Mouse (Mus musculus): ENCODE measurements around the gene Zfp335. TPM values are rescaled to one million over a fixed set of nuclear protein-coding genes. Genes with fewer than 3 reads are reported as not detected.
"Not testable (repeated sequence)": the region's sequence is repeated elsewhere in the genome, so short reads cannot be mapped to it uniquely, and the experiment has no call there.

Zfp335 gene
- polyA plus RNA-seq, 1 experiment from 2014 or later, result 7.6 TPM

GRCm38 (mm10) chr2:164867566-164867965, 44.0 kb downstream of the Zfp335 start:
- Histone ChIP-seq H3K4me1 (replicated peaks; ENCODE audit: insufficient read depth, low read length) (no peaks in the 10 kb centered on the region), H3K4me2 (ENCODE audit: low read length) (no peak overlapping the region), H3K27ac (peak overlapping the region; percentile 71), H3K4me3 (replicated peaks; ENCODE audit: low read depth, low read length) (no peak overlapping the region), H3K27me3 (ENCODE audit: insufficient read depth, low read length) (no peaks in the 10 kb centered on the region), H3K9me3 (replicated peaks; ENCODE audit: low read length) (no peaks in the 10 kb centered on the region), H3K36me3 (ENCODE audit: insufficient read depth, low read length) (no peaks in the 10 kb centered on the region), H3K9ac (ENCODE audit: low read depth, low read length) (no peak overlapping the region)
- WGBS, result 93% methylated on average over 7 of the region's 7 CpGs
- no peak for DNase-seq (ENCODE audit: low spot score)
- no peak for ATAC-seq (replicated peaks; ENCODE audit: low FRiP score, low read depth)
- TF ChIP-seq CTCF (IDR thresholded peaks at IDR 0.05; ENCODE audit: low read depth), result peak; percentile 66

- peak overlapping the region; percentile 71 for H3K27ac ChIP-seq
- WGBS, result 25% methylated on average over 16 of the region's 16 CpGs
- no peak overlapping the region for H3K4me3 ChIP-seq (replicated peaks; ENCODE audit: low read depth, low read length)
- no peaks in the 10 kb centered on the region for H3K4me1 ChIP-seq (replicated peaks; ENCODE audit: insufficient read depth, low read length)
- no peaks in the 10 kb centered on the region for H3K27me3 ChIP-seq (ENCODE audit: insufficient read depth, low read length)
- no peak overlapping the region for H3K9ac ChIP-seq (ENCODE audit: low read depth, low read length)
- no peaks in the 10 kb centered on the region for H3K9me3 ChIP-seq (replicated peaks; ENCODE audit: low read length)
- ATAC-seq (replicated peaks; ENCODE audit: low FRiP score, low read depth) (peak; percentile 46; the same call in 1 of the 2 replicates), DNase-seq (ENCODE audit: low spot score) (peak; percentile 72)
- no peaks in the 10 kb centered on the region for H3K36me3 ChIP-seq (ENCODE audit: insufficient read depth, low read length)
- TF ChIP-seq CTCF (IDR thresholded peaks at IDR 0.05; ENCODE audit: low read depth), result 0 out of 2 replicates have a peak, but pooled peaks have one; percentile 17
- H3K4me2 ChIP-seq (ENCODE audit: low read length), result no peak overlapping the region
These were observed 44.6 kb downstream of the Zfp335 start for GRCm38 (mm10) chr2:164866741-164867551.

DNA sequence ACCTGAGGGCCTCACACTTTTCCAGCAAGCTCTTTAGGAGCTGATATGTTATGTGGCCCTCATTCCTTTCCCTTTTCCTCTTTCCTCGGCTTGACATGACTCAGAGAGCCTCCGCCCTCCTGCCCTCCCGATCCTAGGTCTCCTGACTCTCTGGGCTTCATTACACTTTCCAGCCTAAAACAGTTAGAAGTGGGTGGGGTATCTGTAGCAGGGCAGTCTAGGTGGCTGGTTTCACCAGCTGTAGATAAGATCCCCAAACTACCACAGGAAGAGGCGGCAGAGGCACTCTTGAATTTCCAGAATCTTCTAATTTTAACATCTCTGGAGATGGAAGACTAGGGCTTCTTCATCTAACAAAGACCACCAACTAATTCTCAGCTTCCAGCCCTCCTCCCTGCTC, 47.0 kb downstream of the Zfp335 start:
- H3K36me3 ChIP-seq (ENCODE audit: insufficient read depth, low read length), result no peaks in the 10 kb centered on the region
- WGBS, result 67% methylated on average over 4 of the region's 4 CpGs
- H3K4me3 ChIP-seq (replicated peaks; ENCODE audit: low read depth, low read length), result no peak overlapping the region
- no peak overlapping the region for H3K27ac ChIP-seq
- TF ChIP-seq CTCF (IDR thresholded peaks at IDR 0.05; ENCODE audit: low read depth), result no peak
- no peak overlapping the region for H3K9ac ChIP-seq (ENCODE audit: low read depth, low read length)
- no peaks in the 10 kb centered on the region for H3K9me3 ChIP-seq (replicated peaks; ENCODE audit: low read length)
- no peaks in the 10 kb centered on the region for H3K27me3 ChIP-seq (ENCODE audit: insufficient read depth, low read length)
- peaks cover 5% of the 10 kb centered on the region; the same call in 1 of the 2 replicates for H3K4me1 ChIP-seq (replicated peaks; ENCODE audit: insufficient read depth, low read length)
- DNase-seq (ENCODE audit: low spot score) (no peak), ATAC-seq (replicated peaks; ENCODE audit: low FRiP score, low read depth) (no peak)
- H3K4me2 ChIP-seq (ENCODE audit: low read length), result no peak overlapping the region

GRCm38 (mm10) chr2:164863411-164863810, 48.1 kb downstream of the Zfp335 start:
- H3K36me3 ChIP-seq (ENCODE audit: insufficient read depth, low read length); H3K27ac ChIP-seq; H3K4me1 ChIP-seq (replicated peaks; ENCODE audit: insufficient read depth, low read length); H3K9ac ChIP-seq (ENCODE audit: low read depth, low read length); DNase-seq (ENCODE audit: low spot score); ATAC-seq (replicated peaks; ENCODE audit: low FRiP score, low read depth); H3K4me2 ChIP-seq (ENCODE audit: low read length); H3K4me3 ChIP-seq (replicated peaks; ENCODE audit: low read depth, low read length); H3K27me3 ChIP-seq (ENCODE audit: insufficient read depth, low read length); H3K9me3 ChIP-seq (replicated peaks; ENCODE audit: low read length): not testable (repeated sequence)
- 86% methylated on average over 8 of the region's 9 CpGs for WGBS

GRCm38 (mm10) chr2:164862179-164862861, 49.2 kb downstream of the Zfp335 start:
- no peak overlapping the region for H3K9ac ChIP-seq (ENCODE audit: low read depth, low read length)
- H3K36me3 ChIP-seq (ENCODE audit: insufficient read depth, low read length), result no peaks in the 10 kb centered on the region
- H3K4me1 ChIP-seq (replicated peaks; ENCODE audit: insufficient read depth, low read length), result peaks cover 13% of the 10 kb centered on the region; the same call in 1 of the 2 replicates
- no peaks in the 10 kb centered on the region for H3K9me3 ChIP-seq (replicated peaks; ENCODE audit: low read length)
- no peak overlapping the region for H3K4me3 ChIP-seq (replicated peaks; ENCODE audit: low read depth, low read length)
- no peaks in the 10 kb centered on the region for H3K27me3 ChIP-seq (ENCODE audit: insufficient read depth, low read length)
- 17% methylated on average over 9 of the region's 9 CpGs for WGBS
- H3K4me2 ChIP-seq (ENCODE audit: low read length), result no peak overlapping the region
- H3K27ac ChIP-seq, result peak overlapping the region; percentile 79
- ATAC-seq (replicated peaks; ENCODE audit: low FRiP score, low read depth), result peak; percentile 68
- peak; percentile 91 for DNase-seq (ENCODE audit: low spot score)
- no peak for TF ChIP-seq CTCF (IDR thresholded peaks at IDR 0.05; ENCODE audit: low read depth)

GRCm38 (mm10) chr2:164861094-164861493, 50.5 kb downstream of the Zfp335 start:
- H3K4me1 ChIP-seq (replicated peaks; ENCODE audit: insufficient read depth, low read length), result peaks cover 17% of the 10 kb centered on the region; the same call in 1 of the 2 replicates
- no peak for TF ChIP-seq CTCF (IDR thresholded peaks at IDR 0.05; ENCODE audit: low read depth)
- 64% methylated on average over 4 of the region's 4 CpGs for WGBS
- no peaks in the 10 kb centered on the region for H3K36me3 ChIP-seq (ENCODE audit: insufficient read depth, low read length)
- H3K4me2 ChIP-seq (ENCODE audit: low read length), result no peak overlapping the region
- H3K9me3 ChIP-seq (replicated peaks; ENCODE audit: low read length), result no peaks in the 10 kb centered on the region
- no peaks in the 10 kb centered on the region for H3K27me3 ChIP-seq (ENCODE audit: insufficient read depth, low read length)
- ATAC-seq (replicated peaks; ENCODE audit: low FRiP score, low read depth) (no peak), DNase-seq (ENCODE audit: low spot score) (no peak)
- H3K9ac ChIP-seq (ENCODE audit: low read depth, low read length), result no peak overlapping the region
- no peak overlapping the region for H3K27ac ChIP-seq
- no peak overlapping the region for H3K4me3 ChIP-seq (replicated peaks; ENCODE audit: low read depth, low read length)
